8 mouse cellular contexts compared by ENCODE assay signal in the genomic region with DNA sequence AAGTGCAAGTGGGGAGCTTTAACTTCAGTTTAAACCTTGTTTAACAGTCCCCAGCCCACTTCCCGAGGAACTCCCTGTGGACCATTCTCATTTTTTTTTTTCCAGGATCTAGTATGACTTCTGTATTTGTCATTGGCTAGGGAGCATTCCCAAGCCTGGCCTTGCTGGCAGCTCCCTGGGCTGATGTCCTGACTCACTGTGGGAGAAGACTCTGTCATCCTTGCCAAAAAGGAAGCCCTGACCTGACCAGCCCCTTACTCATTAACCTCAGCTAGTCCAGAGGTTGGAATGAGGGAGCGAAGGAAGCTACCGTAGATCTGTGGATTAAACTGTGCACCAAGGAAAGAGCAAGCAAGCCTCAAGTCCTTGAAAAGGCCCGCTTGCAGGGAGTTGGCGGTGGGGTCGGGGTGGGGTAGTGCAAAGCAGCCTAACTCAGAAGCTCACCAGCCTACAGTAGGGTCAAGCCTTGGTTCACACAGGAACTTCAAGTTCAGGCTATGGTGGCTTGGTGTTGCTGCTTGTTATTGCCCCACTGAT.
DNase-seq lines count a peak whose midpoint lies in the region; ATAC-seq lines count a peak whose summit lies in the region.

No protein-coding gene starts in this region.

- peak; percentile 15 for DNase-seq in gastrocnemius, postnatal 25 days
- no peak for DNase-seq in gastrocnemius, adult 18-20 months (ENCODE audit: low spot score)
- DNase-seq in adipocyte (ENCODE audit: low spot score), result peak; percentile 31
- DNase-seq in heart, adult 9 months (ENCODE audit: low spot score in 2 of 2), result peak; percentile 17 to 41
- peak; percentile 63 for DNase-seq in kidney, postnatal 14 days
- no peak for DNase-seq in layer of hippocampus, postnatal 14 days (ENCODE audit: low spot score in 2 of 2)
- DNase-seq in spleen, postnatal 4 days (ENCODE audit: low spot score in 2 of 2), result no peak

- no peak for ATAC-seq in erythroblast, adult 5-6 weeks (replicated peaks; ENCODE audit: low FRiP score, poor library complexity, severe bottlenecking)

Comparison
In these comparisons a context has a peak if more than half of its experiments do, and no peak if none do; other contexts are left out.
1. DNase-seq: peak in gastrocnemius, postnatal 25 days (single experiment), adipocyte (single experiment), heart, adult 9 months (2 of 2) and kidney, postnatal 14 days (single experiment); none in gastrocnemius, adult 18-20 months (single experiment), layer of hippocampus, postnatal 14 days (0 of 2) and spleen, postnatal 4 days (0 of 2).